Mouse (Mus musculus): ENCODE results near the gene Efna3.

Efna3 gene

GRCm38 (mm10) chr3:89282291-89282643, 40.5 kb downstream of the Efna3 start:
- DNase-seq = no peak

GRCm38 (mm10) chr3:89281579-89282290, 41.0 kb downstream of the Efna3 start:
- DNase-seq = peak; percentile 86 to 94

- peak; percentile 60 to 61 for DNase-seq
These were observed 41.9 kb downstream of the Efna3 start, which contains the start of gene Efna1 for GRCm38 (mm10) chr3:89280606-89281511. Gene Efna1 (minus strand): TSS chr3:89281142.

- peak; percentile 37 for DNase-seq
These were observed 42.6 kb downstream of the Efna3 start for GRCm38 (mm10) chr3:89280050-89280605.

GRCm38 (mm10) chr3:89279153-89279890, 43.4 kb downstream of the Efna3 start:
- DNase-seq = peak; percentile 90

GRCm38 (mm10) chr3:89278643-89279042, 44.1 kb downstream of the Efna3 start:
- peak in 1 of 2 experiments; percentile 20 for DNase-seq

- DNase-seq = peak in 1 of 2 experiments; percentile 32
These were observed 44.7 kb downstream of the Efna3 start for GRCm38 (mm10) chr3:89278107-89278506.

- peak; percentile 21 to 36 for DNase-seq
These were observed 45.3 kb downstream of the Efna3 start for GRCm38 (mm10) chr3:89277281-89278021.

GRCm38 (mm10) chr3:89276061-89276460, 46.7 kb downstream of the Efna3 start:
- DNase-seq = no peak

GRCm38 (mm10) chr3:89271760-89272159, 51.0 kb downstream of the Efna3 start:
- peak; percentile 34 to 44 for DNase-seq

GRCm38 (mm10) chr3:89270891-89271290, 51.9 kb downstream of the Efna3 start:
- DNase-seq = peak; percentile 67 to 73

GRCm38 (mm10) chr3:89270051-89270755, 52.6 kb downstream of the Efna3 start, which contains the start of gene Slc50a1:
Gene Slc50a1 (minus strand): TSS chr3:89270570.
- DNase-seq = peak; percentile 87 to 89

- no peak for DNase-seq
These were observed 53.8 kb downstream of the Efna3 start for GRCm38 (mm10) chr3:89268916-89269315.

GRCm38 (mm10) chr3:89266439-89266893, 56.3 kb downstream of the Efna3 start:
- DNase-seq = peak; percentile 85 to 89

Measured in cerebellum, adult 18-20 months (tissue).